Mouse (Mus musculus) limb, embryonic 14.5 days (tissue): ENCODE results near the gene Cdc34. TPM values are rescaled to one million over a fixed set of nuclear protein-coding genes. Genes with fewer than 3 reads are reported as not detected.

Source experiments
- ATAC-seq: fragments of 200-750 bp; cut with Nextera tagmentation; 2 replicates; pipeline ENCODE4 v1.8.0; 2017; ENCODE audit warnings: low read depth, moderate number of reproducible peaks, moderate TSS enrichment; ENCODE audit not compliant: low FRiP score
- DNase-seq: peaks from one replicate; pipeline ENCODE4 v3.0.0-alpha.2; 2015; ENCODE audit warnings: low spot score
- H3K27ac ChIP-seq: fragments of 300-500 bp; sonication (generic); replicated peaks from 2 replicates; pipeline ENCODE4 v1.5.1; 2014; ENCODE audit warnings: low read depth, mild to moderate bottlenecking, low read length, moderate library complexity, mixed read lengths
- H3K27me3 ChIP-seq: fragments of 300-500 bp; sonication (generic); 2 replicates; pipeline ENCODE4 v1.6.1; 2014; ENCODE audit warnings: low read length, mixed read lengths; ENCODE audit not compliant: control insufficient read depth, insufficient read depth
- H3K36me3 ChIP-seq: fragments of 300-500 bp; sonication (generic); 2 replicates; pipeline ENCODE4 v1.6.1; 2014; ENCODE audit warnings: mild to moderate bottlenecking, low read length, moderate library complexity, mixed read lengths; ENCODE audit not compliant: control insufficient read depth, insufficient read depth
- H3K4me1 ChIP-seq: fragments of 300-500 bp; sonication (generic); 2 replicates; pipeline ENCODE4 v1.6.1; 2014; ENCODE audit warnings: antibody characterized with exemption, low read length, mixed read lengths; ENCODE audit not compliant: control insufficient read depth, insufficient read depth
- H3K4me2 ChIP-seq: fragments of 300-500 bp; sonication (generic); replicated peaks from 2 replicates; pipeline ENCODE4 v1.6.1; 2014; ENCODE audit warnings: low read depth, mild to moderate bottlenecking, low read length, moderate library complexity; ENCODE audit not compliant: severe bottlenecking
- H3K4me3 ChIP-seq: fragments of 300-500 bp; sonication (generic); replicated peaks from 2 replicates; pipeline ENCODE4 v1.5.1; 2014; ENCODE audit warnings: low read length
- H3K9ac ChIP-seq: fragments of 300-500 bp; sonication (generic); 2 replicates; pipeline ENCODE4 v1.6.1; 2014; ENCODE audit warnings: mild to moderate bottlenecking, low read depth, low read length, moderate library complexity; ENCODE audit not compliant: severe bottlenecking
- H3K9me3 ChIP-seq: fragments of 300-500 bp; sonication (generic); 2 replicates; pipeline ENCODE4 v1.6.1; 2016; ENCODE audit warnings: low read length; ENCODE audit not compliant: control insufficient read depth
- POLR2A ChIP-seq: fragments of 200-500 bp; IDR thresholded peaks from 2 replicates; pipeline ENCODE4 v1.8.0; 2012; ENCODE audit warnings: inconsistent platforms, mild to moderate bottlenecking, moderate library complexity, borderline replicate concordance; ENCODE audit not compliant: insufficient read depth, insufficient read length; ENCODE audit errors: extremely low read depth
- WGBS: fragments of 180-500 bp; shearing (Covaris S2); extraction: QIAGEN DNeasy Blood & Tissue Kit; methylation state at CpG from one replicate; pipeline ENCODE4 v1.1.7; 2014; 5-methylcytosine and 5-hydroxymethylcytosine counted together
- polyA plus RNA-seq, 2 experiments: library from polyadenylated mRNA; depleted of rRNA in 1 of 2; stranded (reverse) in 1 of 2; unstranded in 1 of 2; fragments of >200 nt; fragmentation: Nextera tagmentation in 1 of 2; extraction: Ambion mirVana in 1 of 2; gene quantifications; 2 replicates each; pipeline versions ENCODE4 v1.2.1 to v1.2.3; 2012 to 2014

Cdc34 gene
- polyA plus RNA-seq, 2 experiments = 110 to 138 TPM

DNA sequence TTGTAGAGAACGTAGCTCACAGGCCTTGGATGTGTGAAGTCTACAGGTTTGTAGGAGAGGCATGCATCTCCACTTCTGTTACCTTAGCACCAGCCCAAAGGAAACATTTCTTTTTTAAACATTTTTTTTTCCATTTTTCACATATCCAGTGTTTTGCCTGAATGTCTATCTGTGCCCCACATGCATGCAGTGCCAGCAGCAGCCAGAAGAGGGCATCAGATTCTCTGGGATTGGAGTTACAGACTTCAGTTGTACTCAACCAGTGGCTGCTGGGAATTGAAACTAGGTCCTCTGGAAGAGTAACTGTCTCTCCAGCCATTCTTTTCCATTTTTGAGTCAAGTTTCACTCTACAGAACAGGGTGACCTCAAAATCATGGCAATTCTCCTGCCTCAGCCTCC lies 50.5 kb downstream of the Cdc34 start:
- Histone ChIP-seq H3K9ac (no peak overlapping the region), H3K9me3 (peaks cover 9% of the 10 kb centered on the region), H3K27me3 (no peaks in the 10 kb centered on the region), H3K4me2 (no peak overlapping the region), H3K27ac (no peak overlapping the region), H3K4me3 (no peak overlapping the region), H3K4me1 (no peaks in the 10 kb centered on the region), H3K36me3 (peaks cover 34% of the 10 kb centered on the region)
- DNase-seq (no peak), ATAC-seq (no peak)
- WGBS = 89% methylated on average over 1 of the region's 1 CpGs
- no peak for TF ChIP-seq POLR2A

DNA sequence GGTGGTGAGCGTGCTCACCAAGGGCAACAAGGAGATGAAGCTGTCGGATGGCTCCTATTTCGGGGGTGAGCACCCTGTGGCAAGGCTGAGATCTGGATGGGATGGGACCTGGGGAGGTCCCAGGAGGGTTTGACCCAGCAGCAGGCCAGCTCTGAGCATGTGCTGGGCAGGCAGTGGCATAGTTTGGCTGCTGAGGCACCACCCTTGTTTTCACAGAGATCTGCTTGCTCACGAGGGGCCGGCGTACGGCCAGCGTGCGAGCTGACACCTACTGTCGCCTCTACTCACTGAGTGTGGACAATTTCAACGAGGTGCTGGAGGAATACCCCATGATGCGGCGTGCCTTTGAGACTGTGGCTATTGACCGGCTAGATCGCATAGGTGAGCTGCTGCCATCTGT lies 51.9 kb downstream of the Cdc34 start:
- no peak overlapping the region for H3K27ac ChIP-seq
- ATAC-seq (no peak), DNase-seq (no peak)
- 95% methylated on average over 15 of the region's 15 CpGs for WGBS
- no peaks in the 10 kb centered on the region for H3K27me3 ChIP-seq
- no peaks in the 10 kb centered on the region for H3K4me1 ChIP-seq
- no peak for TF ChIP-seq POLR2A
- H3K9ac ChIP-seq = no peak overlapping the region
- no peak overlapping the region for H3K4me2 ChIP-seq
- no peak overlapping the region for H3K4me3 ChIP-seq
- H3K9me3 ChIP-seq = peaks cover 22% of the 10 kb centered on the region
- H3K36me3 ChIP-seq = peaks cover 48% of the 10 kb centered on the region

DNA sequence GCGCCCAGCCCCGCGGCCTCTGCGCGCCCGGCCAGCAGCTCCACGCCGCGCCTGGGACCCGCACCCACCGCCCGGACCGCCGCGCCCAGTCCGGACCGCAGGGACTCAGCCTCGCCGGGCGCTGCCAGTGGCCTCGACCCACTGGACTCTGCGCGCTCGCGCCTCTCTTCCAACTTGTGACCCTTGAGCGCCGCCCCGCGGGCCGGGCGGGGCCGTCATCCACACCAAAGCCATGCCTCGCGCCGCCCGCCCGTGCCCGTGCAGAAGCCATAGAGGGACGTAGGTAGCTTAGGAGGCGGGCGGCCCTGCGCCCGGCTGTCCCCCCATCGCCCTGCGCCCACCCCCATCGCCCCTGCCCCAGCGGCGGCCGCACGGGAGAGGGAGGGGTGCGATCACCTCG lies 53.4 kb downstream of the Cdc34 start:
- Histone ChIP-seq H3K27me3 (no peaks in the 10 kb centered on the region), H3K27ac (no peak overlapping the region), H3K9ac (no peak overlapping the region), H3K36me3 (peaks cover 63% of the 10 kb centered on the region), H3K4me3 (no peak overlapping the region), H3K4me1 (no peaks in the 10 kb centered on the region), H3K4me2 (no peak overlapping the region), H3K9me3 (peaks cover 38% of the 10 kb centered on the region)
- TF ChIP-seq POLR2A = no peak
- WGBS = 34% methylated on average over 39 of the region's 52 CpGs
- DNase-seq = no peak
- ATAC-seq = no peak

DNA sequence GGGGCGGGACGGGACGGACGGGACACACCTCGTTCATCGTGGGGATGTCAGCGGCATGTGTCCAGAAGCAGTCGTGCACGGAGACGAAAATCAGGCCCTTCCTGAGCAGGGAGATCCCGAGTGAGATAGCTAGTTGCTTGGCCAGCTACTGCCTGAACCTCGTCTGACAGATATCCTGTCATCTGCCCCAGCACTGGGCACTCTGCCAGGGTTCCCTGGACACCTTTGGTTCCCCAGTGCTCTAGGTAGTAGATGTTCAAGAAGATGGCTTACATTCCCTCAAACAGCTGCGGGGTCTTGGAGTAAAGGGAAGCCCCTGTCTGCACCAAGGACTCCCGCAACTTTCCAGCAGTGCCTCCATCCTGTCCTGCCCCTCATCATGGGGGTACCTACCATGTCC lies 54.7 kb downstream of the Cdc34 start:
- Histone ChIP-seq H3K4me1 (no peaks in the 10 kb centered on the region), H3K9me3 (peaks cover 50% of the 10 kb centered on the region)
- no peak for TF ChIP-seq POLR2A

More for the DNA sequence above, 54.7 kb downstream of the Cdc34 start:
- peaks cover 76% of the 10 kb centered on the region for H3K36me3 ChIP-seq
- 88% methylated on average over 14 of the region's 14 CpGs for WGBS
- H3K4me3 ChIP-seq = no peak overlapping the region
- no peak for DNase-seq
- H3K27ac ChIP-seq = no peak overlapping the region
- no peaks in the 10 kb centered on the region for H3K27me3 ChIP-seq
- no peak overlapping the region for H3K9ac ChIP-seq
- no peak overlapping the region for H3K4me2 ChIP-seq
- ATAC-seq = no peak

Other genes starting within 250 kb of the Cdc34 start
- not detected in 2 replicates for gene Vmn2r83, start 213.5 kb upstream of the Cdc34 start, polyA plus RNA-seq (2012; rRNA removed)
- gene Vmn2r83, start 213.5 kb upstream of the Cdc34 start, polyA plus RNA-seq (2014; fragmentation: Nextera tagmentation; extraction: Ambion mirVana) = not detected in 2 replicates
- 15.9 and 21.9 TPM in 2 replicates for gene Plpp2, start 148.4 kb upstream of the Cdc34 start, polyA plus RNA-seq (2012; rRNA removed)
- 26.1 and 27.7 TPM in 2 replicates for gene Plpp2, start 148.4 kb upstream of the Cdc34 start, polyA plus RNA-seq (2014; fragmentation: Nextera tagmentation; extraction: Ambion mirVana)
- gene Mier2, start 127.0 kb upstream of the Cdc34 start, polyA plus RNA-seq (2012; rRNA removed) = 162 and 237 TPM in 2 replicates
- 56.5 and 69.8 TPM in 2 replicates for gene Mier2, start 127.0 kb upstream of the Cdc34 start, polyA plus RNA-seq (2014; fragmentation: Nextera tagmentation; extraction: Ambion mirVana)
- not detected in 2 replicates for gene Theg, start 94.9 kb upstream of the Cdc34 start, polyA plus RNA-seq (2012; rRNA removed)
- not detected in 2 replicates for gene Theg, start 94.9 kb upstream of the Cdc34 start, polyA plus RNA-seq (2014; fragmentation: Nextera tagmentation; extraction: Ambion mirVana)
- 1.0 and 1.2 TPM in 2 replicates for gene C2cd4c, start 68.2 kb upstream of the Cdc34 start, polyA plus RNA-seq (2012; rRNA removed)
- gene C2cd4c, start 68.2 kb upstream of the Cdc34 start, polyA plus RNA-seq (2014; fragmentation: Nextera tagmentation; extraction: Ambion mirVana) = not detected in 2 replicates
- 30.2 and 33.0 TPM in 2 replicates for gene Shc2, start 44.3 kb upstream of the Cdc34 start, polyA plus RNA-seq (2012; rRNA removed)
- 9.0 and 10.1 TPM in 2 replicates for gene Shc2, start 44.3 kb upstream of the Cdc34 start, polyA plus RNA-seq (2014; fragmentation: Nextera tagmentation; extraction: Ambion mirVana)
- gene Odf3l2, start 36.5 kb upstream of the Cdc34 start, polyA plus RNA-seq (2012; rRNA removed) = 0.14 and 0.22 TPM in 2 replicates
- 0.15 TPM in 1 of 2 replicates, not detected in the other for gene Odf3l2, start 36.5 kb upstream of the Cdc34 start, polyA plus RNA-seq (2014; fragmentation: Nextera tagmentation; extraction: Ambion mirVana)
- 5.0 and 8.4 TPM in 2 replicates for gene Madcam1, start 17.6 kb upstream of the Cdc34 start, polyA plus RNA-seq (2012; rRNA removed)
- 8.2 and 11.5 TPM in 2 replicates for gene Madcam1, start 17.6 kb upstream of the Cdc34 start, polyA plus RNA-seq (2014; fragmentation: Nextera tagmentation; extraction: Ambion mirVana)
- gene Tpgs1, start 12.8 kb upstream of the Cdc34 start, polyA plus RNA-seq (2012; rRNA removed) = 44.6 and 57.4 TPM in 2 replicates
- 66.0 and 67.0 TPM in 2 replicates for gene Tpgs1, start 12.8 kb upstream of the Cdc34 start, polyA plus RNA-seq (2014; fragmentation: Nextera tagmentation; extraction: Ambion mirVana)
- gene Gzmm, start 6.8 kb downstream of the Cdc34 start, polyA plus RNA-seq (2012; rRNA removed) = 1.1 and 1.4 TPM in 2 replicates
- 0.66 and 0.82 TPM in 2 replicates for gene Gzmm, start 6.8 kb downstream of the Cdc34 start, polyA plus RNA-seq (2014; fragmentation: Nextera tagmentation; extraction: Ambion mirVana)
- gene Bsg, start 22.3 kb downstream of the Cdc34 start, polyA plus RNA-seq (2012; rRNA removed) = 763 and 866 TPM in 2 replicates
- 805 and 825 TPM in 2 replicates for gene Bsg, start 22.3 kb downstream of the Cdc34 start, polyA plus RNA-seq (2014; fragmentation: Nextera tagmentation; extraction: Ambion mirVana)
- gene Hcn2, start 34.4 kb downstream of the Cdc34 start, polyA plus RNA-seq (2012; rRNA removed) = 0.70 and 1.3 TPM in 2 replicates
- gene Hcn2, start 34.4 kb downstream of the Cdc34 start, polyA plus RNA-seq (2014; fragmentation: Nextera tagmentation; extraction: Ambion mirVana) = 0.18 and 0.21 TPM in 2 replicates
- 64.1 and 75.3 TPM in 2 replicates for gene Polrmt, start 64.4 kb downstream of the Cdc34 start, polyA plus RNA-seq (2012; rRNA removed)
- gene Polrmt, start 64.4 kb downstream of the Cdc34 start, polyA plus RNA-seq (2014; fragmentation: Nextera tagmentation; extraction: Ambion mirVana) = 33.4 and 36.6 TPM in 2 replicates
- gene Fgf22, start 72.9 kb downstream of the Cdc34 start, polyA plus RNA-seq (2012; rRNA removed) = 0.13 and 0.22 TPM in 2 replicates
- 0.21 and 0.80 TPM in 2 replicates for gene Fgf22, start 72.9 kb downstream of the Cdc34 start, polyA plus RNA-seq (2014; fragmentation: Nextera tagmentation; extraction: Ambion mirVana)
- gene Rnf126, start 84.8 kb downstream of the Cdc34 start, polyA plus RNA-seq (2012; rRNA removed) = 176 and 229 TPM in 2 replicates
- gene Rnf126, start 84.8 kb downstream of the Cdc34 start, polyA plus RNA-seq (2014; fragmentation: Nextera tagmentation; extraction: Ambion mirVana) = 100 and 103 TPM in 2 replicates
- 11.6 and 14.7 TPM in 2 replicates for gene Fstl3, start 95.1 kb downstream of the Cdc34 start, polyA plus RNA-seq (2012; rRNA removed)
- 9.0 and 9.5 TPM in 2 replicates for gene Fstl3, start 95.1 kb downstream of the Cdc34 start, polyA plus RNA-seq (2014; fragmentation: Nextera tagmentation; extraction: Ambion mirVana)
- 0.04 and 0.06 TPM in 2 replicates for gene Prss57, start 108.8 kb downstream of the Cdc34 start, polyA plus RNA-seq (2012; rRNA removed)
- not detected in 2 replicates for gene Prss57, start 108.8 kb downstream of the Cdc34 start, polyA plus RNA-seq (2014; fragmentation: Nextera tagmentation; extraction: Ambion mirVana)
- 55.8 and 72.7 TPM in 2 replicates for gene Palm, start 111.4 kb downstream of the Cdc34 start, polyA plus RNA-seq (2012; rRNA removed)
- gene Palm, start 111.4 kb downstream of the Cdc34 start, polyA plus RNA-seq (2014; fragmentation: Nextera tagmentation; extraction: Ambion mirVana) = 76.2 and 83.8 TPM in 2 replicates
- gene Misp, start 138.8 kb downstream of the Cdc34 start, polyA plus RNA-seq (2012; rRNA removed) = 0.41 and 0.50 TPM in 2 replicates
- 0.54 and 1.2 TPM in 2 replicates for gene Misp, start 138.8 kb downstream of the Cdc34 start, polyA plus RNA-seq (2014; fragmentation: Nextera tagmentation; extraction: Ambion mirVana)
- 536 and 644 TPM in 2 replicates for gene Ptbp1, start 172.2 kb downstream of the Cdc34 start, polyA plus RNA-seq (2012; rRNA removed)
- gene Ptbp1, start 172.2 kb downstream of the Cdc34 start, polyA plus RNA-seq (2014; fragmentation: Nextera tagmentation; extraction: Ambion mirVana) = 262 and 279 TPM in 2 replicates
- gene Prtn3, start 192.3 kb downstream of the Cdc34 start, polyA plus RNA-seq (2012; rRNA removed) = 10.3 and 17.3 TPM in 2 replicates
- 5.9 and 8.2 TPM in 2 replicates for gene Prtn3, start 192.3 kb downstream of the Cdc34 start, polyA plus RNA-seq (2014; fragmentation: Nextera tagmentation; extraction: Ambion mirVana)
- gene Plppr3, start 192.4 kb downstream of the Cdc34 start, polyA plus RNA-seq (2012; rRNA removed) = 220 and 326 TPM in 2 replicates
- gene Plppr3, start 192.4 kb downstream of the Cdc34 start, polyA plus RNA-seq (2014; fragmentation: Nextera tagmentation; extraction: Ambion mirVana) = 61.5 and 79.7 TPM in 2 replicates
- gene Elane, start 204.1 kb downstream of the Cdc34 start, polyA plus RNA-seq (2012; rRNA removed) = 0.35 and 1.8 TPM in 2 replicates
- 0.62 and 1.2 TPM in 2 replicates for gene Elane, start 204.1 kb downstream of the Cdc34 start, polyA plus RNA-seq (2014; fragmentation: Nextera tagmentation; extraction: Ambion mirVana)
- gene Cfd, start 208.7 kb downstream of the Cdc34 start, polyA plus RNA-seq (2012; rRNA removed) = 1.1 and 2.3 TPM in 2 replicates
- gene Cfd, start 208.7 kb downstream of the Cdc34 start, polyA plus RNA-seq (2014; fragmentation: Nextera tagmentation; extraction: Ambion mirVana) = not detected in 2 replicates
- gene Med16, start 226.7 kb downstream of the Cdc34 start, polyA plus RNA-seq (2012; rRNA removed) = 54.6 and 73.8 TPM in 2 replicates
- gene Med16, start 226.7 kb downstream of the Cdc34 start, polyA plus RNA-seq (2014; fragmentation: Nextera tagmentation; extraction: Ambion mirVana) = 33.4 and 38.3 TPM in 2 replicates
- not detected in 2 replicates for gene Gm26602, start 228.7 kb downstream of the Cdc34 start, polyA plus RNA-seq (2012; rRNA removed)
- gene Gm26602, start 228.7 kb downstream of the Cdc34 start, polyA plus RNA-seq (2014; fragmentation: Nextera tagmentation; extraction: Ambion mirVana) = 6.6 TPM in 1 of 2 replicates, not detected in the other
- 2.5 and 2.8 TPM in 2 replicates for gene Kiss1r, start 234.8 kb downstream of the Cdc34 start, polyA plus RNA-seq (2012; rRNA removed)
- gene Kiss1r, start 234.8 kb downstream of the Cdc34 start, polyA plus RNA-seq (2014; fragmentation: Nextera tagmentation; extraction: Ambion mirVana) = 0.17 and 0.26 TPM in 2 replicates
- 158 and 219 TPM in 2 replicates for gene R3hdm4, start 239.0 kb downstream of the Cdc34 start, polyA plus RNA-seq (2012; rRNA removed)
- 141 and 152 TPM in 2 replicates for gene R3hdm4, start 239.0 kb downstream of the Cdc34 start, polyA plus RNA-seq (2014; fragmentation: Nextera tagmentation; extraction: Ambion mirVana)
- gene Arid3a, start 244.8 kb downstream of the Cdc34 start, polyA plus RNA-seq (2012; rRNA removed) = 8.6 and 12.6 TPM in 2 replicates
- gene Arid3a, start 244.8 kb downstream of the Cdc34 start, polyA plus RNA-seq (2014; fragmentation: Nextera tagmentation; extraction: Ambion mirVana) = 4.8 and 5.0 TPM in 2 replicates